Comparison of ENCODE assay signal across 40 mouse cellular contexts in genomic region chr15:99634702-99635101, GRCm38 (mm10). TPM values are rescaled to one million over a fixed set of nuclear protein-coding genes. Genes with fewer than 3 reads are reported as not detected.
"Had no signal": no experiment of that assay in that cellular context is flagged by ENCODE, and none has a peak within 500 bp of the region (broad histone marks: within the 10 kb centered on the region; RNA-seq: fewer than 3 reads in every experiment).

No protein-coding gene starts in this region.

- H3K9ac ChIP-seq: heart, embryonic 13.5 days; heart, embryonic 15.5 days; hindbrain, embryonic 12.5 days; hindbrain, embryonic 15.5 days; kidney, embryonic 15.5 days; limb, embryonic 13.5 days; limb, embryonic 15.5 days; liver, embryonic 12.5 days; liver, embryonic 14.5 days had no signal

- H3K27ac ChIP-seq: heart, embryonic 13.5 days; heart, embryonic 15.5 days; hindbrain, embryonic 10.5 days; hindbrain, embryonic 12.5 days; hindbrain, embryonic 15.5 days; hindbrain, postnatal 0 days; kidney, embryonic 15.5 days; kidney, postnatal 0 days; limb, embryonic 13.5 days; limb, embryonic 15.5 days; liver, embryonic 12.5 days; liver, embryonic 14.5 days had no signal

- H3K9me3 ChIP-seq: heart, embryonic 15.5 days; hindbrain, embryonic 15.5 days; kidney, embryonic 15.5 days; limb, embryonic 13.5 days; limb, embryonic 15.5 days; liver, embryonic 12.5 days had no signal

- H3K4me1 ChIP-seq: heart, embryonic 13.5 days; heart, embryonic 15.5 days; hindbrain, embryonic 10.5 days; kidney, embryonic 15.5 days; limb, embryonic 13.5 days; limb, embryonic 15.5 days; liver, embryonic 12.5 days had no signal

- H3K4me2 ChIP-seq: heart, embryonic 11.5 days; heart, embryonic 13.5 days; heart, embryonic 15.5 days; hindbrain, embryonic 12.5 days; hindbrain, embryonic 15.5 days; kidney, embryonic 15.5 days; limb, embryonic 13.5 days; limb, embryonic 15.5 days; liver, embryonic 12.5 days had no signal

- ATAC-seq: hindbrain, postnatal 0 days; intestine, embryonic 16.5 days; liver, embryonic 12.5 days had no signal

- H3K27me3 ChIP-seq: heart, embryonic 13.5 days; heart, embryonic 15.5 days; hindbrain, embryonic 12.5 days; hindbrain, embryonic 15.5 days; kidney, embryonic 15.5 days; limb, embryonic 13.5 days; limb, embryonic 15.5 days; liver, embryonic 12.5 days had no signal

- DNase-seq: gastrocnemius, postnatal 14 days; gastrocnemius, postnatal 36 days; heart, postnatal 14 days; heart, postnatal 36 days; kidney, adult 11 months; kidney, adult 2 months; kidney, adult 9 months; kidney, postnatal 14 days; kidney, postnatal 36 days; layer of hippocampus, adult 9-11 months; layer of hippocampus, postnatal 36 days; left cerebral cortex, postnatal 4 days had no signal

- H3K4me3 ChIP-seq: heart, embryonic 13.5 days; heart, embryonic 15.5 days; hindbrain, embryonic 10.5 days; hindbrain, embryonic 12.5 days; hindbrain, embryonic 15.5 days; kidney, embryonic 15.5 days; limb, embryonic 13.5 days; limb, embryonic 15.5 days; liver, embryonic 12.5 days had no signal

RNA-seq across cellular contexts. Expression of gene Aqp6, which starts 33.5 kb away (rescaled TPM):
- total RNA-seq: gastrocnemius, adult 18-20 months; gastrocnemius, adult 8-10 months; gastrocnemius, postnatal 14 days; gastrocnemius, postnatal 36 days; heart, postnatal 14 days; heart, postnatal 36 days; layer of hippocampus, adult 18-20 months; left cerebral cortex, postnatal 4 days; liver, adult 2 months had no signal
- polyA plus RNA-seq: heart, embryonic 11.5 days; heart, embryonic 13.5 days; heart, embryonic 15.5 days; heart, postnatal 0 days; intestine, embryonic 14.5 days; intestine, embryonic 16.5 days; kidney, embryonic 15.5 days; large intestine, adult 2 months; limb, embryonic 11.5 days; limb, embryonic 13.5 days; limb, embryonic 15.5 days; liver, adult 2 months; liver, embryonic 12.5 days; liver, embryonic 14.5 days had no signal

RNA-seq across cellular contexts. Expression of gene Asic1, which starts 35.5 kb away (rescaled TPM):
- total RNA-seq: gastrocnemius, adult 8-10 months; liver, adult 2 months had no signal

RNA-seq across cellular contexts. Expression of gene Aqp5, which starts 44.1 kb away (rescaled TPM):
- total RNA-seq: gastrocnemius, adult 8-10 months; gastrocnemius, postnatal 14 days; gastrocnemius, postnatal 36 days; heart, postnatal 36 days; layer of hippocampus, adult 18-20 months; layer of hippocampus, adult 8-10 months; layer of hippocampus, postnatal 14 days; layer of hippocampus, postnatal 36 days had no signal
- polyA plus RNA-seq: limb, embryonic 11.5 days; liver, adult 2 months had no signal

RNA-seq across cellular contexts. Expression of gene Aqp2, which starts 55.8 kb away (rescaled TPM):
- total RNA-seq: gastrocnemius, adult 18-20 months; gastrocnemius, adult 8-10 months; gastrocnemius, postnatal 14 days; gastrocnemius, postnatal 36 days; heart, adult 18-20 months; heart, postnatal 14 days; heart, postnatal 36 days; hindbrain, postnatal 0 days; layer of hippocampus, adult 18-20 months; layer of hippocampus, postnatal 14 days; layer of hippocampus, postnatal 36 days; left cerebral cortex, adult 18-20 months; left cerebral cortex, postnatal 10 days; left cerebral cortex, postnatal 25 days; left cerebral cortex, postnatal 4 days; liver, adult 2 months had no signal
- polyA plus RNA-seq: heart, embryonic 11.5 days; heart, embryonic 13.5 days; heart, embryonic 15.5 days; heart, postnatal 0 days; hindbrain, embryonic 10.5 days; hindbrain, embryonic 12.5 days; hindbrain, embryonic 15.5 days; intestine, embryonic 14.5 days; intestine, embryonic 16.5 days; large intestine, adult 2 months; limb, embryonic 11.5 days; limb, embryonic 13.5 days; limb, embryonic 15.5 days; liver, adult 2 months; liver, embryonic 12.5 days; liver, embryonic 14.5 days had no signal
